Mouse (Mus musculus) liver, embryonic 15.5 days (tissue): ENCODE measurements around the gene Mertk. TPM values are rescaled to one million over a fixed set of nuclear protein-coding genes. Genes with fewer than 3 reads are reported as not detected.
"Not testable (repeated sequence)": the region's sequence is repeated elsewhere in the genome, so short reads cannot be mapped to it uniquely, and the experiment has no call there.

Experiments
- ATAC-seq: fragments of 200-750 bp; cut with Nextera tagmentation; 2 replicates; pipeline ENCODE4 v1.8.0; 2017; ENCODE audit warnings: moderate number of reproducible peaks, mild to moderate bottlenecking, moderate library complexity; ENCODE audit not compliant: insufficient read depth
- H3K27ac ChIP-seq: fragments of 300-500 bp; sonication (generic); replicated peaks from 2 replicates; pipeline ENCODE4 v1.5.1; 2015; ENCODE audit warnings: mild to moderate bottlenecking, inconsistent platforms
- H3K27me3 ChIP-seq: fragments of 300-500 bp; sonication (generic); 2 replicates; pipeline ENCODE4 v1.6.1; 2015; ENCODE audit warnings: mild to moderate bottlenecking, inconsistent platforms
- H3K36me3 ChIP-seq: fragments of 300-500 bp; sonication (generic); replicated peaks from 2 replicates; pipeline ENCODE4 v1.6.1; 2015; ENCODE audit warnings: moderate library complexity, mild to moderate bottlenecking, inconsistent platforms
- H3K4me1 ChIP-seq: fragments of 300-500 bp; sonication (generic); replicated peaks from 2 replicates; pipeline ENCODE4 v1.6.1; 2015; ENCODE audit warnings: inconsistent platforms
- H3K4me2 ChIP-seq: fragments of 300-500 bp; sonication (generic); 2 replicates; pipeline ENCODE4 v1.6.1; 2015; ENCODE audit warnings: moderate library complexity, mild to moderate bottlenecking, inconsistent platforms
- H3K4me3 ChIP-seq: fragments of 300-500 bp; sonication (generic); replicated peaks from 2 replicates; pipeline ENCODE4 v1.5.1; 2015; ENCODE audit warnings: mild to moderate bottlenecking, inconsistent platforms
- H3K9ac ChIP-seq: fragments of 300-500 bp; sonication (generic); 2 replicates; pipeline ENCODE4 v1.6.1; 2015; ENCODE audit warnings: moderate library complexity, mild to moderate bottlenecking, inconsistent platforms
- H3K9me3 ChIP-seq: fragments of 300-500 bp; sonication (generic); replicated peaks from 2 replicates; pipeline ENCODE4 v1.6.1; 2016; ENCODE audit warnings: inconsistent platforms
- WGBS: fragments of 180-500 bp; shearing (Covaris S2); methylation state at CpG from one replicate; pipeline ENCODE4 v1.1.7; 2015; ENCODE audit warnings: mixed read lengths; ENCODE audit not compliant: insufficient replicate concordance; 5-methylcytosine and 5-hydroxymethylcytosine counted together
- polyA plus RNA-seq: library from polyadenylated mRNA; unstranded; fragments of >200 nt; fragmentation: Nextera tagmentation; extraction: Ambion mirVana; gene quantifications from 2 replicates; pipeline ENCODE4 v1.2.1, GENCODE M21; 2015

Gene Mertk
- 5.3 and 5.9 TPM in 2 replicates for polyA plus RNA-seq

GRCm38 (mm10) chr2:128698693-128699181 is at the start of gene Mertk:
Gene Mertk, plus strand, starts transcription at chr2:128698956.
- under 1% methylated on average over 30 of the region's 30 CpGs for WGBS
- ATAC-seq, result peak; percentile 85
- Histone ChIP-seq H3K27me3 (peaks cover 53% of the 10 kb centered on the region), H3K4me3 (peak within 1 kb of the TSS; percentile 60), H3K9me3 (no peaks in the 10 kb centered on the region), H3K9ac (peak within 1 kb of the TSS; percentile 37), H3K4me1 (peaks cover 7% of the 10 kb centered on the region; the same call in 1 of the 2 replicates), H3K4me2 (peak within 1 kb of the TSS; percentile 55), H3K27ac (peak within 1 kb of the TSS; percentile 61), H3K36me3 (no peaks in the 10 kb centered on the region)

- WGBS, result 48% methylated on average over 4 of the region's 4 CpGs
- no peak overlapping the region for H3K9ac ChIP-seq
- no peak overlapping the region for H3K27ac ChIP-seq
- no peak overlapping the region for H3K4me2 ChIP-seq
- no peak overlapping the region for H3K4me3 ChIP-seq
- no peaks in the 10 kb centered on the region for H3K9me3 ChIP-seq
- no peaks in the 10 kb centered on the region for H3K27me3 ChIP-seq
- peaks cover 8% of the 10 kb centered on the region for H3K4me1 ChIP-seq
- peaks cover 75% of the 10 kb centered on the region for H3K36me3 ChIP-seq
- no peak for ATAC-seq
These were observed 18.1 kb upstream of the Mertk start for GRCm38 (mm10) chr2:128680661-128681060.

DNA sequence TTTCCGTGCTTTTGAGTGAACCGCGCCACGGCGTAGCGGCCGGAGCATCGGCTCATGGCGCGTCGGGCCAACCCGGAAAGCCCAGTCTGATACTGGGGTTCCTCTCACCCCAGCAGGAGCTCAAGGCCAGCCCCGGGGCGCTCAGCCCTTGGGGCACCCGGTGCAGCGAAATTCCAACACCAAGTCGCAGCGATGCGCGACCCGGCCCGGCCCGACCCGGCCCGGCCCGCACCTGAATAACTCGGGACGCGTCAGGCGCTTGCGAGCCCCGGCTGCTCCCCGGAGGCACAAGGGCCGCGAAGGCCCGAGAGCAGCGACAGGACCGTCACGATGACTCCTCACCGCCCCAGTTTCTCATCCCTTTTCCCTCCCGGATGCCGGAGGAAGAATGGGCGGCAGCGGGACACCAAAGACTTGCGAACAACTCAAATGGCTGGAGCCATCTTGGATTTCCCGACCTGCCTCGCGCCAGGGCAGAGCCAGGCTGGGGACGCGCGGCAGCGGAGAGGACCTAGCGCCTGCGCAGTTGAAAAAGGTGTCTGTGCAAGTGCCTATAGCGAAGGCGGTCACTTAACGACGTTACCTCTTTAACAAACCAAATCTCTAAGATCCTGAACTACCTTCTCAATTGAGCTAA is 11.7 kb upstream of the Mertk start, which contains the start of gene Anapc1:
Gene Anapc1, minus strand, starts transcription at position 471 of the 637 bp plus-strand sequence.
- Histone ChIP-seq H3K9ac (peak within 1 kb of the TSS; percentile 91), H3K4me2 (peak within 1 kb of the TSS; percentile 72), H3K27ac (peak within 1 kb of the TSS; percentile 83), H3K36me3 (peaks cover 23% of the 10 kb centered on the region), H3K9me3 (no peaks in the 10 kb centered on the region), H3K4me1 (peaks cover 20% of the 10 kb centered on the region), H3K27me3 (no peaks in the 10 kb centered on the region), H3K4me3 (peak within 1 kb of the TSS; percentile 92)
- under 1% methylated on average over 58 of the region's 58 CpGs for WGBS
- ATAC-seq, result peak; percentile 94

DNA sequence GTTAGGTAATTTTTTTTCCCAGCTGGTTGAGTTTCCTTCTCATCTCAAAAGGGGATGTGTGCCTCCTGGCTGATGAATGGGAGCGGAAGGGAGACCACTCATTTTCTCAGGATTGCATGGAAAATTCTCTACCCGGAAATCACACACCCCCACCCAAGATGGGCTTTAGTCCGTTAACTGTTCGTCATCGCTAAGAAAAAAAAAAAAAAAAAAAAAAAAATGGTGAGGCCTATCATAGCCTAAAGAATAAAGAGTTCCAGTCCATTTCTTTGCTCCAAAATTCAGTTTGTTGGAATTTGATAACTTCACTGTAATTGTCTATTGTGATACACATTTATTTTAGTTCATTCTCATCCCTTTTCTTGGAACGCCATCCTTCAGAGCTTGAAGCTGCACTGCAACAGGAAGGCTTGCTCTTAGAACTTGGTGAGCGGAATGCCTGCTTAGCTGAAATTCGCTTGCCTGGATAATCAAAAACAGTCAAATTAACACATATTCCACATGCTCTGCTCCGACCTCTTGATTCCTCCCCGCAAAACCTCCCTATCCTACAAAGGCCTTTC is 11.1 kb upstream of the Mertk start:
- Histone ChIP-seq H3K27ac (peak overlapping the region; percentile 43; the same call in 1 of the 2 replicates), H3K27me3 (no peaks in the 10 kb centered on the region), H3K36me3 (peaks cover 19% of the 10 kb centered on the region), H3K4me1 (peaks cover 20% of the 10 kb centered on the region), H3K9ac (no peak overlapping the region), H3K9me3 (no peaks in the 10 kb centered on the region), H3K4me2 (peak overlapping the region; percentile 72), H3K4me3 (peak overlapping the region; percentile 92)
- ATAC-seq, result 0 out of 2 replicates have a peak, but pooled peaks have one; percentile 28
- 45% methylated on average over 10 of the region's 10 CpGs for WGBS

DNA sequence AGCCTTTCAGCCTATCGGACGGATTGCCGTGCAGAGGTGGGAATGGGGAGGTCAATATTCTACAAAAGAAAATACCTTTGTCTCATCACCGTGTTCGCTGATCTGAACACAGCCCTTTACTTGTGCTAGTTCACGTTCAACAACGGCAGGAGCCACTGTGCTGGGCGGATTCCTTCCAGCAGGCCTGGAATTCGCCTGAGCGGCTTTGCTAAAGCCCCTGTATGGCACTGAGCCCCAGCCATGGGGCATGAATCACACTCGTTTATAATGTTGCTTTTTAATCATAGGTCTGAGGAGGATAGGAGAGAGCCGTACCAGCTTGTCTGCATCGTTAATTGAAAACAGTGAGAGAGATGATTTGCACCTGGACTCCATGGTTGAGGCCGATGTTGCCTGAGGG is 6.4 kb upstream of the Mertk start:
- H3K9me3 ChIP-seq, result no peaks in the 10 kb centered on the region
- H3K9ac ChIP-seq, result no peak overlapping the region
- H3K4me3 ChIP-seq, result no peak overlapping the region
- no peak overlapping the region for H3K4me2 ChIP-seq
- H3K27ac ChIP-seq, result no peak overlapping the region
- no peaks in the 10 kb centered on the region for H3K36me3 ChIP-seq
- 74% methylated on average over 14 of the region's 14 CpGs for WGBS
- H3K27me3 ChIP-seq, result peaks cover 18% of the 10 kb centered on the region
- H3K4me1 ChIP-seq, result peaks cover 6% of the 10 kb centered on the region; the same call in 1 of the 2 replicates
- no peak for ATAC-seq

GRCm38 (mm10) chr2:128692771-128693170 is 6.0 kb upstream of the Mertk start:
- Histone ChIP-seq H3K9me3 (no peaks in the 10 kb centered on the region), H3K27me3 (peaks cover 22% of the 10 kb centered on the region), H3K9ac (no peak overlapping the region), H3K4me2 (no peak overlapping the region), H3K36me3 (no peaks in the 10 kb centered on the region), H3K4me1 (peaks cover 2% of the 10 kb centered on the region; the same call in 1 of the 2 replicates), H3K4me3 (no peak overlapping the region), H3K27ac (no peak overlapping the region)
- no peak for ATAC-seq
- WGBS, result 77% methylated on average over 10 of the region's 10 CpGs

- 40% methylated on average over 4 of the region's 4 CpGs for WGBS
- Histone ChIP-seq H3K4me1 (no peaks in the 10 kb centered on the region), H3K27me3 (peaks cover 27% of the 10 kb centered on the region), H3K9me3 (no peaks in the 10 kb centered on the region), H3K4me3 (no peak overlapping the region), H3K27ac (no peak overlapping the region), H3K4me2 (no peak overlapping the region), H3K36me3 (no peaks in the 10 kb centered on the region), H3K9ac (no peak overlapping the region)
- ATAC-seq, result no peak
These were observed 5.5 kb upstream of the Mertk start for GRCm38 (mm10) chr2:128693236-128693635.

- ATAC-seq, H3K27ac ChIP-seq, H3K36me3 ChIP-seq, H3K9me3 ChIP-seq, H3K4me1 ChIP-seq, H3K4me2 ChIP-seq, H3K4me3 ChIP-seq, H3K9ac ChIP-seq: not testable (repeated sequence)
- peaks cover 32% of the 10 kb centered on the region for H3K27me3 ChIP-seq
- 52% methylated on average over 3 of the region's 3 CpGs for whole genome bisulfite sequencing
These were observed 4.9 kb upstream of the Mertk start for GRCm38 (mm10) chr2:128693828-128694227.

DNA sequence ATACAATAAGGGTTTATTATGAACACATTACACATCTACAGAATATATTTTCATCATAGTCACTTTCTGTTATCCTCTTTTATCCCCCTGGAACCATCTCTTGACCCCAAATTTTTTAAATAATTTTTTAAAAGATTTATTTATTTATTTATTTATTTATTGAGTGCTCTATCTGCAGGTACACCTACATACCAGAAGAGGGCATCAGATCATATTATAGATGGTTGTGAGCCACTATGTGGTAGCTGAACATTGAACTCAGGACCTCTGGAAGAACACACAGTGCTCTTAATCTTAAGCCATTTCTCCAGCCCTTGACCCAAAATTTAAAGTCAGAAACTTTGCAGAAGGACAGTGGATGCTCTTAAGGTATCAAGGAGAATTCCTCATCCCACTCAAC is 4.2 kb upstream of the Mertk start:
- Histone ChIP-seq H3K4me2 (no peak overlapping the region), H3K27ac (no peak overlapping the region), H3K9ac (no peak overlapping the region), H3K4me1 (no peaks in the 10 kb centered on the region), H3K36me3 (no peaks in the 10 kb centered on the region), H3K4me3 (no peak overlapping the region), H3K9me3 (no peaks in the 10 kb centered on the region), H3K27me3 (peaks cover 40% of the 10 kb centered on the region)
- ATAC-seq, result no peak

GRCm38 (mm10) chr2:128696426-128696825 is 2.3 kb upstream of the Mertk start:
- no peak for ATAC-seq

DNA sequence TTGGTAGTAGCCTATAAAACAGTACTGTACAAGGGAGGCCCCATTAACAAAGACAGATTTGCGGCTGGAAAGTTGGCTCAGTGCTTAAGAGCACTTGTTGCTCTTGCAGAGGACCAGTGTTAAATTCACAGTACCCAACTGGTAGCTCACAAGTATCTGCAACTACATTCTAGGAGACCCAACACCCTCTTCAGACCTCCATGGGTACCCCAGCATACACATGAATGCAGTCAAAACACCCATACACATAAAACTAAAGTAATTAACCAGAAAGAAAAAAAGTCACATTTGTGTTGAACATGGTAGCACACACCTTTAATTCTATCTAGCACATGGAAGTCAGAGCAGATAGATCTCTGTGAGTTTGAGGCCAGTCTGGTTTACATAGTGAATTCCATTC is 1.7 kb upstream of the Mertk start:
- H3K9me3 ChIP-seq, result no peaks in the 10 kb centered on the region
- H3K4me1 ChIP-seq, result no peaks in the 10 kb centered on the region
- no peak overlapping the region for H3K4me3 ChIP-seq
- H3K4me2 ChIP-seq, result no peak overlapping the region
- 67% methylated on average over 1 of the region's 1 CpGs for WGBS
- no peak overlapping the region for H3K27ac ChIP-seq
- H3K27me3 ChIP-seq, result peaks cover 53% of the 10 kb centered on the region
- H3K9ac ChIP-seq, result no peak overlapping the region
- H3K36me3 ChIP-seq, result no peaks in the 10 kb centered on the region
- ATAC-seq, result no peak

More at GRCm38 (mm10) chr2:128696426-128696825, 2.3 kb upstream of the Mertk start:
- no peak overlapping the region for H3K4me3 ChIP-seq
- no peak overlapping the region for H3K27ac ChIP-seq
- no peaks in the 10 kb centered on the region for H3K4me1 ChIP-seq
- no peaks in the 10 kb centered on the region for H3K36me3 ChIP-seq
- H3K27me3 ChIP-seq, result peaks cover 53% of the 10 kb centered on the region
- no peak overlapping the region for H3K4me2 ChIP-seq
- H3K9me3 ChIP-seq, result no peaks in the 10 kb centered on the region
- H3K9ac ChIP-seq, result no peak overlapping the region
- 58% methylated on average over 3 of the region's 3 CpGs for WGBS
